Mouse (Mus musculus): Measurements from ENCODE around the gene Cyth2.

GRCm38 (mm10) chr7:45802551-45802950 is 11.8 kb downstream of the Cyth2 start:
- no peak for TF ChIP-seq GATA1 (IDR thresholded peaks at IDR 0.05; ENCODE audit: low read length)
- no peak for TF ChIP-seq TAL1 (IDR thresholded peaks at IDR 0.05; ENCODE audit: low read length)
